Mouse (Mus musculus): ENCODE data around the gene Phc3. TPM values are rescaled to one million over a fixed set of nuclear protein-coding genes. Genes with fewer than 3 reads are reported as not detected.

The Phc3 gene
- polyA plus RNA-seq, 1 experiment, result 11.4 TPM

GRCm38 (mm10) chr3:31001048-31001676, 31.9 kb upstream of the Phc3 start:
- Histone ChIP-seq H3K27me3 (ENCODE audit: control insufficient read depth, insufficient read depth, low read length) (no peaks in the 10 kb centered on the region), H3K4me1 (ENCODE audit: control insufficient read depth, insufficient read depth, low read length) (peaks cover 2% of the 10 kb centered on the region; the same call in 1 of the 2 replicates), H3K4me3 (ENCODE audit: control insufficient read depth, low read depth, low read length) (no peak overlapping the region), H3K36me3 (ENCODE audit: control insufficient read depth, insufficient read depth, low read length) (no peaks in the 10 kb centered on the region), H3K27ac (ENCODE audit: control insufficient read depth, insufficient read depth, low read depth, low read length) (no peak overlapping the region)
- TF ChIP-seq POLR2A (IDR thresholded peaks at IDR 0.05; ENCODE audit: control insufficient read depth, low read depth, low read length), result no peak
- no peak for TF ChIP-seq CTCF (IDR thresholded peaks at IDR 0.05; ENCODE audit: control insufficient read depth, insufficient read depth, insufficient replicate concordance, low read depth, low read length)

- Histone ChIP-seq H3K4me1 (ENCODE audit: control insufficient read depth, insufficient read depth, low read length) (peaks cover 2% of the 10 kb centered on the region; the same call in 1 of the 2 replicates), H3K27ac (ENCODE audit: control insufficient read depth, insufficient read depth, low read depth, low read length) (no peak overlapping the region), H3K36me3 (ENCODE audit: control insufficient read depth, insufficient read depth, low read length) (no peaks in the 10 kb centered on the region), H3K27me3 (ENCODE audit: control insufficient read depth, insufficient read depth, low read length) (no peaks in the 10 kb centered on the region), H3K4me3 (ENCODE audit: control insufficient read depth, low read depth, low read length) (no peak overlapping the region)
- TF ChIP-seq CTCF (IDR thresholded peaks at IDR 0.05; ENCODE audit: control insufficient read depth, insufficient read depth, insufficient replicate concordance, low read depth, low read length) (no peak), POLR2A (IDR thresholded peaks at IDR 0.05; ENCODE audit: control insufficient read depth, low read depth, low read length) (no peak)
Observed at GRCm38 (mm10) chr3:31000018-31000407, 30.8 kb upstream of the Phc3 start.

- no peak for TF ChIP-seq CTCF (IDR thresholded peaks at IDR 0.05; ENCODE audit: control insufficient read depth, insufficient read depth, insufficient replicate concordance, low read depth, low read length)
- no peak for TF ChIP-seq POLR2A (IDR thresholded peaks at IDR 0.05; ENCODE audit: control insufficient read depth, low read depth, low read length)
- peaks cover 2% of the 10 kb centered on the region; the same call in 1 of the 2 replicates for H3K4me1 ChIP-seq (ENCODE audit: control insufficient read depth, insufficient read depth, low read length)
- no peaks in the 10 kb centered on the region for H3K36me3 ChIP-seq (ENCODE audit: control insufficient read depth, insufficient read depth, low read length)
- H3K27me3 ChIP-seq (ENCODE audit: control insufficient read depth, insufficient read depth, low read length), result no peaks in the 10 kb centered on the region
- H3K27ac ChIP-seq (ENCODE audit: control insufficient read depth, insufficient read depth, low read depth, low read length), result no peak overlapping the region
- no peak overlapping the region for H3K4me3 ChIP-seq (ENCODE audit: control insufficient read depth, low read depth, low read length)
Observed at GRCm38 (mm10) chr3:30999401-31000017, 30.3 kb upstream of the Phc3 start.

GRCm38 (mm10) chr3:30996688-30997014, 27.4 kb upstream of the Phc3 start:
- TF ChIP-seq CTCF (IDR thresholded peaks at IDR 0.05; ENCODE audit: control insufficient read depth, insufficient read depth, insufficient replicate concordance, low read depth, low read length), result no peak
- TF ChIP-seq POLR2A (IDR thresholded peaks at IDR 0.05; ENCODE audit: control insufficient read depth, low read depth, low read length), result no peak
- Histone ChIP-seq H3K4me3 (ENCODE audit: control insufficient read depth, low read depth, low read length) (peak overlapping the region; percentile 16; the same call in 1 of the 2 replicates), H3K4me1 (ENCODE audit: control insufficient read depth, insufficient read depth, low read length) (peaks cover 4% of the 10 kb centered on the region), H3K36me3 (ENCODE audit: control insufficient read depth, insufficient read depth, low read length) (no peaks in the 10 kb centered on the region), H3K27ac (ENCODE audit: control insufficient read depth, insufficient read depth, low read depth, low read length) (peak overlapping the region; percentile 93), H3K27me3 (ENCODE audit: control insufficient read depth, insufficient read depth, low read length) (no peaks in the 10 kb centered on the region)

- TF ChIP-seq CTCF (IDR thresholded peaks at IDR 0.05; ENCODE audit: control insufficient read depth, insufficient read depth, insufficient replicate concordance, low read depth, low read length), result no peak
- peak; percentile 25; the same call in 1 of the 2 replicates for TF ChIP-seq POLR2A (IDR thresholded peaks at IDR 0.05; ENCODE audit: control insufficient read depth, low read depth, low read length)
- peak overlapping the region; percentile 99 for H3K4me3 ChIP-seq (ENCODE audit: control insufficient read depth, low read depth, low read length)
- no peaks in the 10 kb centered on the region for H3K36me3 ChIP-seq (ENCODE audit: control insufficient read depth, insufficient read depth, low read length)
- H3K27ac ChIP-seq (ENCODE audit: control insufficient read depth, insufficient read depth, low read depth, low read length), result peak overlapping the region; percentile 93
- H3K27me3 ChIP-seq (ENCODE audit: control insufficient read depth, insufficient read depth, low read length), result no peaks in the 10 kb centered on the region
- H3K4me1 ChIP-seq (ENCODE audit: control insufficient read depth, insufficient read depth, low read length), result peaks cover 4% of the 10 kb centered on the region
Observed at GRCm38 (mm10) chr3:30995899-30996687, 26.9 kb upstream of the Phc3 start.

- Histone ChIP-seq H3K27ac (ENCODE audit: control insufficient read depth, insufficient read depth, low read depth, low read length) (peak within 1 kb of the TSS; percentile 93), H3K4me1 (ENCODE audit: control insufficient read depth, insufficient read depth, low read length) (peaks cover 4% of the 10 kb centered on the region), H3K4me3 (ENCODE audit: control insufficient read depth, low read depth, low read length) (peak within 1 kb of the TSS; percentile 99), H3K36me3 (ENCODE audit: control insufficient read depth, insufficient read depth, low read length) (no peaks in the 10 kb centered on the region), H3K27me3 (ENCODE audit: control insufficient read depth, insufficient read depth, low read length) (no peaks in the 10 kb centered on the region)
- TF ChIP-seq POLR2A (IDR thresholded peaks at IDR 0.05; ENCODE audit: control insufficient read depth, low read depth, low read length), result peak; percentile 56
- TF ChIP-seq CTCF (IDR thresholded peaks at IDR 0.05; ENCODE audit: control insufficient read depth, insufficient read depth, insufficient replicate concordance, low read depth, low read length), result no peak
Observed at GRCm38 (mm10) chr3:30995283-30995898, 26.2 kb upstream of the Phc3 start, which contains the start of gene Prkci. TSS of gene Prkci (plus strand) at chr3:30995747.

GRCm38 (mm10) chr3:30994859-30995258, 25.6 kb upstream of the Phc3 start:
- Histone ChIP-seq H3K4me1 (ENCODE audit: control insufficient read depth, insufficient read depth, low read length) (peaks cover 4% of the 10 kb centered on the region), H3K27me3 (ENCODE audit: control insufficient read depth, insufficient read depth, low read length) (no peaks in the 10 kb centered on the region), H3K27ac (ENCODE audit: control insufficient read depth, insufficient read depth, low read depth, low read length) (no peak overlapping the region), H3K4me3 (ENCODE audit: control insufficient read depth, low read depth, low read length) (peak overlapping the region; percentile 99), H3K36me3 (ENCODE audit: control insufficient read depth, insufficient read depth, low read length) (no peaks in the 10 kb centered on the region)
- TF ChIP-seq POLR2A (IDR thresholded peaks at IDR 0.05; ENCODE audit: control insufficient read depth, low read depth, low read length), result no peak
- TF ChIP-seq CTCF (IDR thresholded peaks at IDR 0.05; ENCODE audit: control insufficient read depth, insufficient read depth, insufficient replicate concordance, low read depth, low read length), result no peak
